Mouse (Mus musculus) kidney, embryonic 16.5 days (tissue): ENCODE measurements around the gene Sdk2. TPM values are rescaled to one million over a fixed set of nuclear protein-coding genes. Genes with fewer than 3 reads are reported as not detected.

Experiments
- ATAC-seq: fragments of 200-750 bp; cut with Nextera tagmentation; 2 replicates; pipeline ENCODE4 v1.8.0; 2017; ENCODE audit warnings: moderate TSS enrichment; ENCODE audit not compliant: low FRiP score, low TSS enrichment
- H3K27ac ChIP-seq: fragments of 300-500 bp; sonication (generic); 2 replicates; pipeline ENCODE4 v1.5.1; 2014; ENCODE audit warnings: low read length
- H3K27me3 ChIP-seq: fragments of 300-500 bp; sonication (generic); 2 replicates; pipeline ENCODE4 v1.6.1; 2014; ENCODE audit warnings: low read length, control low read depth, mixed read lengths; ENCODE audit not compliant: insufficient read depth
- H3K36me3 ChIP-seq: fragments of 300-500 bp; sonication (generic); 2 replicates; pipeline ENCODE4 v1.6.1; 2014; ENCODE audit warnings: low read length, control low read depth, mixed read lengths; ENCODE audit not compliant: insufficient read depth
- H3K4me1 ChIP-seq: fragments of 300-500 bp; sonication (generic); 2 replicates; pipeline ENCODE4 v1.6.1; 2014; ENCODE audit warnings: low read length, control low read depth, mixed read lengths; ENCODE audit not compliant: insufficient read depth
- H3K4me2 ChIP-seq: fragments of 300-500 bp; sonication (generic); replicated peaks from 2 replicates; pipeline ENCODE4 v1.6.1; 2014; ENCODE audit warnings: low read depth, low read length
- H3K4me3 ChIP-seq: fragments of 300-500 bp; sonication (generic); 2 replicates; pipeline ENCODE4 v1.5.1; 2014; ENCODE audit warnings: mild to moderate bottlenecking, low read length
- H3K9ac ChIP-seq: fragments of 300-500 bp; sonication (generic); replicated peaks from 2 replicates; pipeline ENCODE4 v1.6.1; 2014; ENCODE audit warnings: low read length
- H3K9me3 ChIP-seq: fragments of 300-500 bp; sonication (generic); 2 replicates; pipeline ENCODE4 v1.6.1; 2016; ENCODE audit warnings: low read length, control low read depth
- WGBS: fragments of 180-500 bp; shearing (Covaris S2); extraction: QIAGEN DNeasy Blood & Tissue Kit; methylation state at CpG from one replicate; pipeline ENCODE4 v1.1.7; 2014; 5-methylcytosine and 5-hydroxymethylcytosine counted together
- polyA plus RNA-seq: library from polyadenylated mRNA; unstranded; fragments of >200 nt; fragmentation: Nextera tagmentation; extraction: Ambion mirVana; gene quantifications from 2 replicates; pipeline ENCODE4 v1.2.1, GENCODE M21; 2015

Sdk2 gene
- polyA plus RNA-seq, 1 experiment from 2014 or later: 2.8 TPM

GRCm38 (mm10) chr11:113773191-113773590 is 293.7 kb downstream of the Sdk2 start:
- H3K27me3 ChIP-seq: no peaks in the 10 kb centered on the region
- 86% methylated on average over 5 of the region's 5 CpGs for WGBS
- H3K4me1 ChIP-seq: peaks cover 15% of the 10 kb centered on the region
- H3K27ac ChIP-seq: no peak overlapping the region
- H3K36me3 ChIP-seq: no peaks in the 10 kb centered on the region
- no peak for ATAC-seq
- H3K9ac ChIP-seq: no peak overlapping the region
- no peak overlapping the region for H3K4me3 ChIP-seq
- H3K9me3 ChIP-seq: no peaks in the 10 kb centered on the region
- no peak overlapping the region for H3K4me2 ChIP-seq

GRCm38 (mm10) chr11:113771187-113771586 is 295.7 kb downstream of the Sdk2 start:
- H3K4me3 ChIP-seq: no peak overlapping the region
- H3K4me1 ChIP-seq: peaks cover 13% of the 10 kb centered on the region
- H3K27ac ChIP-seq: no peak overlapping the region
- H3K36me3 ChIP-seq: no peaks in the 10 kb centered on the region
- H3K9me3 ChIP-seq: no peaks in the 10 kb centered on the region
- no peak overlapping the region for H3K9ac ChIP-seq
- H3K4me2 ChIP-seq: no peak overlapping the region
- H3K27me3 ChIP-seq: no peaks in the 10 kb centered on the region
- no peak for ATAC-seq
- 87% methylated on average over 13 of the region's 13 CpGs for WGBS

- Histone ChIP-seq H3K4me2 (no peak overlapping the region), H3K27me3 (no peaks in the 10 kb centered on the region), H3K36me3 (no peaks in the 10 kb centered on the region), H3K9ac (no peak overlapping the region), H3K27ac (no peak overlapping the region), H3K4me3 (no peak overlapping the region), H3K9me3 (no peaks in the 10 kb centered on the region), H3K4me1 (peaks cover 18% of the 10 kb centered on the region)
- WGBS: 70% methylated on average over 3 of the region's 3 CpGs
- ATAC-seq: no peak
Observed at GRCm38 (mm10) chr11:113768356-113768755, 298.5 kb downstream of the Sdk2 start.

- Histone ChIP-seq H3K27me3 (no peaks in the 10 kb centered on the region), H3K9me3 (no peaks in the 10 kb centered on the region), H3K27ac (peak overlapping the region; percentile 33), H3K9ac (0 out of 2 replicates have a peak overlapping the region, but pooled peaks have one; percentile 32), H3K4me3 (no peak overlapping the region), H3K36me3 (no peaks in the 10 kb centered on the region), H3K4me2 (no peak overlapping the region), H3K4me1 (peaks cover 22% of the 10 kb centered on the region)
- WGBS: 40% methylated on average over 8 of the region's 8 CpGs
- 0 out of 2 replicates have a peak, but pooled peaks have one; percentile 24 for ATAC-seq
Observed at GRCm38 (mm10) chr11:113767285-113767684, 299.6 kb downstream of the Sdk2 start.

GRCm38 (mm10) chr11:113766284-113766985 is 300.4 kb downstream of the Sdk2 start:
- no peaks in the 10 kb centered on the region for H3K36me3 ChIP-seq
- peaks cover 22% of the 10 kb centered on the region for H3K4me1 ChIP-seq
- WGBS: 35% methylated on average over 10 of the region's 10 CpGs
- no peak overlapping the region for H3K9ac ChIP-seq
- no peaks in the 10 kb centered on the region for H3K9me3 ChIP-seq
- no peak overlapping the region for H3K4me2 ChIP-seq
- H3K27ac ChIP-seq: peak overlapping the region; percentile 33; the same call in 1 of the 2 replicates
- H3K27me3 ChIP-seq: no peaks in the 10 kb centered on the region
- no peak for ATAC-seq
- no peak overlapping the region for H3K4me3 ChIP-seq

GRCm38 (mm10) chr11:113764132-113764849 is 302.6 kb downstream of the Sdk2 start:
- no peak overlapping the region for H3K9ac ChIP-seq
- H3K4me1 ChIP-seq: peaks cover 22% of the 10 kb centered on the region
- no peak for ATAC-seq
- H3K36me3 ChIP-seq: no peaks in the 10 kb centered on the region
- no peak overlapping the region for H3K4me3 ChIP-seq
- H3K27me3 ChIP-seq: no peaks in the 10 kb centered on the region
- no peak overlapping the region for H3K4me2 ChIP-seq
- WGBS: 85% methylated on average over 6 of the region's 6 CpGs
- H3K9me3 ChIP-seq: no peaks in the 10 kb centered on the region
- H3K27ac ChIP-seq: no peak overlapping the region; the same call in 1 of the 2 replicates

GRCm38 (mm10) chr11:113763449-113763848 is 303.4 kb downstream of the Sdk2 start:
- Histone ChIP-seq H3K9me3 (no peaks in the 10 kb centered on the region), H3K27ac (no peak overlapping the region), H3K9ac (no peak overlapping the region; the same call in 1 of the 2 replicates), H3K4me1 (peaks cover 22% of the 10 kb centered on the region), H3K4me2 (peak overlapping the region; percentile 10; the same call in 1 of the 2 replicates), H3K36me3 (no peaks in the 10 kb centered on the region), H3K4me3 (no peak overlapping the region), H3K27me3 (no peaks in the 10 kb centered on the region)
- ATAC-seq: no peak
- 13% methylated on average over 5 of the region's 5 CpGs for WGBS

GRCm38 (mm10) chr11:113762136-113762797 is 304.6 kb downstream of the Sdk2 start:
- WGBS: 65% methylated on average over 8 of the region's 8 CpGs
- no peak for ATAC-seq

GRCm38 (mm10) chr11:113761646-113762045 is 305.2 kb downstream of the Sdk2 start:
- H3K27ac ChIP-seq: no peak overlapping the region
- H3K9me3 ChIP-seq: no peaks in the 10 kb centered on the region
- H3K4me3 ChIP-seq: no peak overlapping the region
- H3K4me1 ChIP-seq: peaks cover 14% of the 10 kb centered on the region
- H3K9ac ChIP-seq: no peak overlapping the region
- H3K4me2 ChIP-seq: no peak overlapping the region
- H3K27me3 ChIP-seq: no peaks in the 10 kb centered on the region
- ATAC-seq: no peak
- 87% methylated on average over 7 of the region's 7 CpGs for WGBS
- no peaks in the 10 kb centered on the region for H3K36me3 ChIP-seq

More at GRCm38 (mm10) chr11:113762136-113762797, 304.6 kb downstream of the Sdk2 start:
- Histone ChIP-seq H3K9me3 (no peaks in the 10 kb centered on the region), H3K9ac (no peak overlapping the region), H3K36me3 (no peaks in the 10 kb centered on the region), H3K4me1 (peaks cover 20% of the 10 kb centered on the region), H3K4me3 (no peak overlapping the region), H3K27me3 (no peaks in the 10 kb centered on the region), H3K4me2 (no peak overlapping the region), H3K27ac (no peak overlapping the region)
